Mouse (Mus musculus): ENCODE results near the gene Hectd4. TPM values are rescaled to one million over a fixed set of nuclear protein-coding genes. Genes with fewer than 3 reads are reported as not detected.

Gene Hectd4
- polyA plus RNA-seq, 1 experiment, result 8.6 TPM

GRCm38 (mm10) chr5:121410975-121411374 lies 191.0 kb downstream of the Hectd4 start:
- H3K9me3 ChIP-seq, result no peaks in the 10 kb centered on the region
- no peaks in the 10 kb centered on the region for H3K27me3 ChIP-seq (replicated peaks)
- TF ChIP-seq GATA1 (IDR thresholded peaks at IDR 0.05; ENCODE audit: borderline replicate concordance, low read length), result no peak
- TF ChIP-seq FLI1 (IDR thresholded peaks at IDR 0.05; ENCODE audit: low read length), result no peak
- H3K4me1 ChIP-seq, result peaks cover 5% of the 10 kb centered on the region; the same call in 1 of the 2 replicates
- peaks cover 93% of the 10 kb centered on the region for H3K36me3 ChIP-seq (replicated peaks; ENCODE audit: low read length)
- H3K4me3 ChIP-seq (replicated peaks), result no peak overlapping the region

Other genes starting within 250 kb of the Hectd4 start
- not detected in 2 replicates for gene Rph3a, start 210.1 kb upstream of the Hectd4 start, polyA plus RNA-seq (2012; ENCODE audit: insufficient read depth, low replicate concordance)
- 45.4 and 67.9 TPM in 2 replicates for gene Ptpn11, start 28.8 kb upstream of the Hectd4 start, polyA plus RNA-seq (2012; ENCODE audit: insufficient read depth, low replicate concordance)
- 95.5 and 547 TPM in 2 replicates for gene Rpl6, start 15.7 kb upstream of the Hectd4 start, polyA plus RNA-seq (2012; ENCODE audit: insufficient read depth, low replicate concordance)
- gene Trafd1, start 165.4 kb downstream of the Hectd4 start, polyA plus RNA-seq (2012; ENCODE audit: insufficient read depth, low replicate concordance), result 34.2 and 34.9 TPM in 2 replicates
- gene Naa25, start 177.7 kb downstream of the Hectd4 start, polyA plus RNA-seq (2012; ENCODE audit: insufficient read depth, low replicate concordance), result 1.0 TPM in 1 of 2 replicates, not detected in the other
- 0.93 TPM in 1 of 2 replicates, not detected in the other for gene Tmem116, start 231.7 kb downstream of the Hectd4 start, polyA plus RNA-seq (2012; ENCODE audit: insufficient read depth, low replicate concordance)
- gene Erp29, start 232.3 kb downstream of the Hectd4 start, polyA plus RNA-seq (2012; ENCODE audit: insufficient read depth, low replicate concordance), result 132 and 257 TPM in 2 replicates

All from megakaryocyte, embryonic 14.5 days (primary cell).